Mouse (Mus musculus): Measurements from ENCODE around the gene Thsd4.

DNA sequence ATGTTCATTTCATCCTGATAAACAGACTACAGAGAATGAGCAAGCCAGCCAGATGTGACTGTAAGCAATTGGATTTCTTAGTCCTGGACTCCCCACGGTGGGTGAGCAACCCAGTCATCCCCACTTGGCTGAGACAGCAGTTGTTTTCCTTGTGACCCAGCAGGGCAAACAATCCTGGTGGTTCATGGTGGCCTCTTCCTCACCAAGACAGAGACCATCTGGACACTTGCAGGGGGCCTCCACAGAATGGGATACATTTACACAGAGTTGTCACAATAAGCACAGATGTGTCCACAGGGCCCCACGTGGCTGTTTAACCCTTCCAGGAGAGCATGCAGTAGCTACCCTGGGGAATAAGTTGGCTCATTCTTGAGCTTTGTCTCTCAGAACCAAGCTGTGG is 123.8 kb downstream of the Thsd4 start:
- TF ChIP-seq CTCF (IDR thresholded peaks at IDR 0.05; ENCODE audit: control insufficient read depth, insufficient read depth, insufficient read length) = no peak
- no peak for TF ChIP-seq CEBPB (IDR thresholded peaks at IDR 0.05; ENCODE audit: low read depth)
- no peak for TF ChIP-seq MYOG (IDR thresholded peaks at IDR 0.05; ENCODE audit: control insufficient read depth, extremely low read depth, insufficient read length)
- TF ChIP-seq MAX (IDR thresholded peaks at IDR 0.05) = no peak
- no peak for TF ChIP-seq MYOD1 (IDR thresholded peaks at IDR 0.05; ENCODE audit: control insufficient read depth, insufficient read length, low read depth)
- TF ChIP-seq USF1 (IDR thresholded peaks at IDR 0.05; ENCODE audit: low read depth) = no peak
- TF ChIP-seq FOSL1 (IDR thresholded peaks at IDR 0.05; ENCODE audit: insufficient read depth, low read length, poor library complexity, severe bottlenecking) = no peak
